Mouse (Mus musculus) layer of hippocampus, postnatal 36 days (tissue): ENCODE measurements at regions not wholly inside any gene's neighbourhood (a gene's known extent, or its start where the extent isn't known, plus 50 kb on each side); places are given as distances from the start of the nearest gene placed in this dataset.

Source experiments
- DNase-seq, 2 experiments: peaks; one replicate each; pipeline ENCODE4 v3.0.0; 2022

DNA sequence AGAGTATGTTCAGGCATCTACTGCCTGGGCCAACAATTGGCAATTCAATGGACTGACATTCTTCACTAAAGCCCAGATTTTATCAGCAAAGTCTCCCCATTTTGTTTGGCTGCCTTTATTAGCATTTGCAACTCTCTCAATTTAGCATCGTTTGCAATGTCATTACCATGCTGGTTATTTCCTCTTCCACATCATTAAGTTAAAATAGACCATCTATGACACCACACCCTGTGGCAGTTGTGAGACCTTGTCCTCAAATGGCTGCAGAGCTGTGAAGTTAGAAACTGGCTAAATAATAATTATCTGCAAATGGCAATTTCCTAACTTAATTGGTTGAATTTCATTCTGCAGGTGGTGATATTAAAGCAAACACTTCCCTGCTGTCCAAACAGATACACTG is 381.8 kb downstream of the H2al1n start:
- no peak for DNase-seq

DNA sequence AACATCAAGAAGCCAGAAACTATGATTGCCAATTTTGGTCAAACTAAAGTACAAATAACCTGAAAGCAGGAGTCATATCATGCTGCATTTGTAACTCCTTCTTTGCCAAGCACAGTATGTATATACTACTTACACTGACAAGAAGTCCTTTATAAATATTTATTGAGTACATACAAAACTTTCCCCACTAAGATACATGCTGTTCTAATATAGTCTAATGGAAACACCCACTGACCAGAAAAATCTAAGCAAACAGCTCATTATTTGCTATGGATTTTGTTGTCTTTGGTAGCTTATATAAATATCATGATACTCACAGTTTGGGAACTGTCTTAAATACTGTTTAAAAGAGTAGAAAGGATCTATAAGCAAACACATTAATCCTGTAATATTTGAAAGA is 385.9 kb downstream of the H2al1n start:
- DNase-seq: no peak

DNA sequence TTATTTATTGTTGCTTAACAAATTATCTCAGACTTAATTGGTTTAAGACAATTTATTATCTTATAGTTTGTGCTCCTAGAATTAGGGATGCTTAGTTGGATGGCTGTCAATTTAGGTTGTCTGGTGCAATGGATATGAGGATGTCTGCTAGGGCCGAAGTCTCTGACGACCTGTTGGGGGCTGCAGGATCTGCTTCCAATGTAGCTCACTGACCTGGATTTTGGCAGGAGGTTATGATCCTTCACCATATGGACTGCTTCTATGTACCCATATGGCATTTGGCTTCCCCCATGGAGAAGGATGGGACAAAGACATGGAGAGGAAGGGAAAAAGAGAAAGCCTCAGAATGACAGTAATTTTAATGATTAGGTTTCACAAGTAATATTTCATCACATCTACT is 391.0 kb downstream of the H2al1n start:
- no peak for DNase-seq

DNA sequence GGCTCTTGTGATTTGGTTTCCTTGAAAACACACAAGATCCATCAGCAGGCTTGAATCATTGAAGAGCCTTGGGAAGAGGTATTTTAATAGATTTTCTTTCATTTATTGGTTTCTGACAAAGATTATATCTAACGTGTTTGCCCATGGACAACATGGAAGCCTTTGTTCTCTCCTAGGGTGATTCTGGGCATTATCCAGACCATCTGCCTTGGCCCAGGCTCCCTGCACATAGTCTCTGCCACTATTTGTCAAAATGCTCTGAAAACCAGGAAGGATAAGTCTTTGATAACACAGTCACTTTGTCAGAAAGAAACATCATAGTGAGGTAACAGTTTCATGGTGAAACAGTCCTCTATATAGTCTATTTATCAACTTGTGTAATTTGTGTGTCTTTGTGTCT is 398.2 kb downstream of the H2al1n start:
- no peak for DNase-seq

DNA sequence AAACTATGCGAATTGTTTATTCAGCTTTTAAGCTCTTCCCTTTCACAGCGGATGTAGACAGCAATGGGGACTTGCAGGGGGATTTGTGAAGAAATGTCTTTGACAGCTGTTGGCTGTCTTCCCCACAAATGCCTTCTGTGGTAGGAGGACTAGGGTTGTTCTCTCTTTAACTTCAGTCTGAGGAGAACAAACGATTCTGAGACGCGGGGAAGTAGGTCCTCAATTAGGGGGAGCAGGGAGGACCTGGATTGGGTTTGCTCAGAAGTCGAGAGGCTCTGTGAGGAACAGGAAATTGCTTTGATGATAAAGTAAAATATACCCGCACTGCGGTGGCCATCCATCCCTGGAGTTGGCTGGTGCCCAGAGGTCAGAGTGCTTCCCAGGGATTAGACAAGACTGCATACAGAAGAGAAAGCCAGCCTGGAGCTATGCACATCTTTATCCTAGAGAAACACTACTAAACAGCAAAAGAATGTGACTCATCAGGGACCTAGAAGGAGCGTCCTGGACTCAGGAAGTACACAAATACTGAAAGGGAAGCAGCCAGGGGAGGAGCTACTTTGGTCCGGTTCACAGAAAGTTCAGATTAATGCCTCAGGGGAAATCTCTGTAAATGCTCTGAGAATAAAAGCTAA is 417.4 kb downstream of the H2al1n start:
- DNase-seq: peak in 1 of 2 experiments; percentile 2

DNA sequence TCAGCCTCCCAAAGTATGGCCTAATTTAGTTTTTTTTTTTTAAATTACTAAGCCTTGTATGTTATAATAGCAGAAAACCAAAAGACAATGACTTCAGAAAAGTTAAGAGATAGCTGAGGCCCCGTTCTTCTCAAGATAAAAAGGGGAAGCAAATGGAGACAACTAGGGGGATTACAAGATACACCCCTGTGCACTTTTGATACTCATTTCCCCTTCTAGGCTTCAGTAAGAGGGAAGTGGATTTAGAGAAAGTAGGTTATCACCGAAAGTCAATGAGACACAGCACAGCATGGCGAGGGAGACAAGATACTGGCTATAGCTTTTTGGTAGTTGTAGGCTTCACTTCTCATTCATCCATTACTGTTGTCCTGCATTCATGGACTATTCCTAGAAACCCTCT is 428.4 kb downstream of the H2al1n start:
- DNase-seq: no peak

DNA sequence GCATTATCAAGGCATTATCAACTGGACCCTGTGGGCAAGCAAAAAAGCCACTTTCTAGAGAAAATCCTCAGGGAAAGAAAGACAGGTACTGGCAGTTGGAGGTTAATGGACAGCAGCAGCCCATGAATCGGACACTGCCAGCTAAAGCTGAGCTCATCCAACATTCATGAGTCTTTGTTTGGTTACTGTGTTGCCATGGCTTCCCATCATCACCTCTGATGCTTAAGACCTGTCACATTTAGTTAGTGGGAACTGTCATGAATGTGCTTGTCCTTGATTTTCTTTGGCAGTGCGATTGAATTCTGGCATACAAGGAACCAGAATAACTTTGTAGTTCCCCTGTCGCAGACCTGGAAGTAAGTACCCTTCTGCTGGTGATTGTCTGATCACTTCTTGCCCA is 453.9 kb downstream of the H2al1n start:
- DNase-seq: no peak

DNA sequence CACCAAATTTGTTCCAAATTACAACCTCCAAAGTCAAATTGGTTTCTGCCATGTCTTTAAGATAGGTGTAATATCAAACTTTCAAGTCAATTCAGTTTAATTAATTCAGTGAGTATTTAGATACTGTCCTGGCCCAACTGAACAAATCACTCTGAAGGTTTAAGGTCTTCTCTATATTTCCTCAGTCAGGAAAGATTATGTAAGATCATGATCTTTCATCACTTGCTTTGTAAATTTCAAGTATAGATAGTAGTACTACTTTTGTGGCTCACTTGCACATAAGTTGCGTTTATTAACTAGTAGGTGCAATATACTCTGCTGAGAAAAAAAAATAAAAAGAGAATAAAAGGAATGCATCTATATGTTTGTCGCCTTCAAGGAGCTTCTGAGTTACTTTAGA is 485.4 kb downstream of the H2al1n start:
- DNase-seq: no peak

DNA sequence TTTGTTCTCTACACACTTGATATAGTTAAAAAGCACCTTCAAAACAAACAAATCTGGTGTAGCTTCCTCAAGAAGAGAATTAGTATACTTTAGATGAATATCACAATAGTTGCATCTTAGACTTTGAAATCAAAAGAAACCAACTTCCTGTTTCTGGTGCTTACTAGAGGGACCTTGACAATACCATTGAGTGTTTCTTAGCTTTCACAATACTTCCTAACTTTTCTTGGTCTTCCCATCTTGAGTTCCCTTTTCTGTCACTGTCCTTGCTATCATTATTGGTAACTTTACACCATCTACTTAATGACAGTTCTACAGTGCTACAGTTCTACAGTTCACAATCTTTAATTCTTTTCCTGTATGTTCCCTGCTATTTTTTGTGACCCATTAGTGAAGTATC is 528.1 kb downstream of the H2al1n start:
- no peak for DNase-seq
